Mouse (Mus musculus) lung, adult 2 months (tissue): Measurements from ENCODE around the gene Mbl1.

ENCODE experiments used
- CTCF ChIP-seq: fragments of 200-500 bp; IDR thresholded peaks from 2 replicates; pipeline ENCODE4 v1.5.1; 2011; ENCODE audit warnings: mild to moderate bottlenecking, low read length, control low read depth; ENCODE audit not compliant: insufficient read depth
- POLR2A ChIP-seq: fragments of 200-500 bp; IDR thresholded peaks from 2 replicates; pipeline ENCODE4 v1.6.1; 2011; ENCODE audit warnings: low read depth, mild to moderate bottlenecking, control low read depth, low read length, borderline replicate concordance; ENCODE audit errors: extremely low read depth

GRCm38 (mm10) chr14:41147356-41147755, 3.9 kb upstream of the Mbl1 start:
- TF ChIP-seq CTCF: no peak
- no peak for TF ChIP-seq POLR2A
